Mouse (Mus musculus): ENCODE measurements around the gene Ccdc177. TPM values are rescaled to one million over a fixed set of nuclear protein-coding genes. Genes with fewer than 3 reads are reported as not detected.

The Ccdc177 gene
- total and polyA plus RNA-seq, 3 experiments = not detected

DNA sequence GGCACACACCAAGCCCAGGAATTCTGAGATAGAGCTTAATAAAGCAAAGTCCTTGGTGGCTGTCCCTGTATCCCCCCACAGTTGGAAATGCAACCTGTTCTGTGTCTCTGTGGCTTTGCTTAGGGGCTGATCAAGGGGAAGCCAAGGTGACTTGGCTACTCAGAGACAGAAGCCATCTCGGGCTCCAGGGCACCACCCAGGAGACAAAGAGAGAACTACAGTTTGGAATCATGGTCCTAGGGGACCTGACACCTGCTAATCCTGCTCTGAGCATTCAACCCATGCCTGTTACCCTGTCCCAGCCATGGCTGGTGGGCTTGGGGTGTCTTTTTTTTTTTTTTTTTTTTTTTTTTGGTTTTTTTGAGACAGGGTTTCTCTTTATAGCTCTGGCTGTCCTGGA, 32.3 kb downstream of the Ccdc177 start:
- dilution Hi-C loops (cut with MboI; ENCODE audit: extremely low pct_ligation_motif_present, extremely low pct_unique_long_range_greater_than_20kb, low sequenced_read_pairs) (no loop called here), in situ Hi-C loops (cut with MboI; ENCODE audit: low pct_ligation_motif_present, low pct_unique_long_range_greater_than_20kb, low sequenced_read_pairs) (no loop called here)
- no peak for TF ChIP-seq NRF1 (IDR thresholded peaks at IDR 0.05; ENCODE audit: low read depth, low read length)
- TF ChIP-seq CTCF (conservative IDR thresholded peaks at IDR 0.05 in 1 of 2, IDR thresholded peaks at IDR 0.05 in 1 of 2; ENCODE audit: low read depth in 2 of 2, low read length in 2 of 2) = peak in 1 of 2 experiments; percentile 9; a peak in 1 of 4 replicates
- Histone ChIP-seq H3K9ac (ENCODE audit: insufficient read depth, low read depth) (no peak overlapping the region), H3K79me2 (replicated peaks; ENCODE audit: control insufficient read depth, extremely low read depth, insufficient read depth, poor library complexity, severe bottlenecking) (no peaks in the 10 kb centered on the region), H3K9me3 (replicated peaks; ENCODE audit: low read length) (no peaks in the 10 kb centered on the region), H3K4me2 (ENCODE audit: insufficient read depth, low read depth, poor library complexity, severe bottlenecking) (no peak overlapping the region), H3K27ac (ENCODE audit: insufficient read depth, low read depth) (no peak overlapping the region), H3K36me3 (replicated peaks in 1 of 2; ENCODE audit: control insufficient read depth in 1 of 2, insufficient read depth in 1 of 2, low read length in 1 of 2) (no peaks in the 10 kb centered on the region), H3K27me3 (replicated peaks) (peaks cover 46% of the 10 kb centered on the region), H3K4me1 (ENCODE audit: control insufficient read depth in 1 of 2, insufficient read depth in 2 of 2) (no peaks in the 10 kb centered on the region), H3K4me3 (replicated peaks in 1 of 3; ENCODE audit: low read depth in 2 of 3, low read length in 2 of 3, poor library complexity in 1 of 3) (no peak overlapping the region)
- DNase-seq (ENCODE audit: extremely low read depth) = peak; percentile 10

DNA sequence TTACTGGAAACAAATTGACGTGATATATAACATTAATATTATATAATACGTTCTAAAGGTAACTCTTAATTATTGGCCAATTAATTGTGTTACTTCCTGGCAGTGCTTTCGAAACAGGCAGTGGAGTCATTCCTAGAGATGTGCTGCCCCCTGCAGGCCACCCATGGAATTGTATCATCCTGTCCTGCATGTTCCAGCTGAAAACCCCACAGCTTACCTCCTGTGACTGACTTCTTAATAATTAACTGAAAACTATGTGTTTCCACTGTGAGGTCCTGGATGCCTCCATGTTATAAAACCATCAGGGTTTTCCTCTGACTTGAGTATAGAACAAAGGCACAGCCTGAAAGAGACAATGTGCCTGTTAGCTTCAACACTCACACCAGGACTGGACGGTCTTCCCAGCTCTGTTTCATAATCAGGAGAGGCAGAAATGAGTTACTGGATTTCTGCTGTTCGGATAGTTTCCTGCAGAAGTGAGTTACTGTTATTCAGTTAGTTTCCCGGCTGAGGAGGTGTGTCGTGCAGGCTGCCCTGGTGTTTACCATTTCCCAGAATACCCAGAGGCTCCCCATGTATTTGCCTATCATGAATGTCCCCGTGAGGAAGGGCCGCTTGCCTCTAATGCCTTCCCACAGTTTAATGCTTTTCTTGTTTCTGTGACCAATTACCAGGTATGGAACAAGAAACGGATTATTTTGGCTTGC, 35.5 kb downstream of the Ccdc177 start:
- peaks cover 33% of the 10 kb centered on the region for H3K27me3 ChIP-seq (replicated peaks)
- H3K9me3 ChIP-seq (replicated peaks; ENCODE audit: low read length) = no peaks in the 10 kb centered on the region
- in situ Hi-C loops (cut with MboI; ENCODE audit: low pct_ligation_motif_present, low pct_unique_long_range_greater_than_20kb, low sequenced_read_pairs) (no loop called here), dilution Hi-C loops (cut with MboI; ENCODE audit: extremely low pct_ligation_motif_present, extremely low pct_unique_long_range_greater_than_20kb, low sequenced_read_pairs) (no loop called here)
- no peaks in the 10 kb centered on the region for H3K36me3 ChIP-seq (replicated peaks in 1 of 2; ENCODE audit: control insufficient read depth in 1 of 2, insufficient read depth in 1 of 2, low read length in 1 of 2)
- H3K4me2 ChIP-seq (ENCODE audit: insufficient read depth, low read depth, poor library complexity, severe bottlenecking) = no peak overlapping the region
- no peak overlapping the region for H3K9ac ChIP-seq (ENCODE audit: insufficient read depth, low read depth)
- H3K4me3 ChIP-seq (replicated peaks in 1 of 3; ENCODE audit: low read depth in 2 of 3, low read length in 2 of 3, poor library complexity in 1 of 3) = no peak overlapping the region
- no peaks in the 10 kb centered on the region for H3K4me1 ChIP-seq (ENCODE audit: control insufficient read depth in 1 of 2, insufficient read depth in 2 of 2)
- DNase-seq (ENCODE audit: extremely low read depth) = peak; percentile 71
- no peaks in the 10 kb centered on the region for H3K79me2 ChIP-seq (replicated peaks; ENCODE audit: control insufficient read depth, extremely low read depth, insufficient read depth, poor library complexity, severe bottlenecking)
- H3K27ac ChIP-seq (ENCODE audit: insufficient read depth, low read depth) = no peak overlapping the region
- peak; percentile 84 to 89 for TF ChIP-seq CTCF (conservative IDR thresholded peaks at IDR 0.05 in 1 of 2, IDR thresholded peaks at IDR 0.05 in 1 of 2; ENCODE audit: low read depth in 2 of 2, low read length in 2 of 2)
- 0 out of 2 replicates have a peak, but pooled peaks have one; percentile 22 for TF ChIP-seq NELFE (IDR thresholded peaks at IDR 0.05; ENCODE audit: low read depth, low read length)
- no peak for TF ChIP-seq TBP (conservative IDR thresholded peaks at IDR 0.05; ENCODE audit: low read depth, low read length)
- peak; percentile 67 for TF ChIP-seq IRF4 (IDR thresholded peaks at IDR 0.05; ENCODE audit: low read depth, low read length)
- peak; percentile 57 for TF ChIP-seq SMC3 (IDR thresholded peaks at IDR 0.05; ENCODE audit: low read depth, low read length)
- TF ChIP-seq MYC (IDR thresholded peaks at IDR 0.05; ENCODE audit: low read depth, low read length) = no peak
- no peak for TF ChIP-seq CHD2 (IDR thresholded peaks at IDR 0.05; ENCODE audit: low read length)
- peak; percentile 63 for TF ChIP-seq JUND (conservative IDR thresholded peaks at IDR 0.05; ENCODE audit: low read depth, low read length)
- peak; percentile 88 for TF ChIP-seq RAD21 (IDR thresholded peaks at IDR 0.05; ENCODE audit: low read depth, low read length)
- peak; percentile 53; the same call in 1 of the 2 replicates for TF ChIP-seq ELF1 (IDR thresholded peaks at IDR 0.05; ENCODE audit: low read depth, low read length)

DNA sequence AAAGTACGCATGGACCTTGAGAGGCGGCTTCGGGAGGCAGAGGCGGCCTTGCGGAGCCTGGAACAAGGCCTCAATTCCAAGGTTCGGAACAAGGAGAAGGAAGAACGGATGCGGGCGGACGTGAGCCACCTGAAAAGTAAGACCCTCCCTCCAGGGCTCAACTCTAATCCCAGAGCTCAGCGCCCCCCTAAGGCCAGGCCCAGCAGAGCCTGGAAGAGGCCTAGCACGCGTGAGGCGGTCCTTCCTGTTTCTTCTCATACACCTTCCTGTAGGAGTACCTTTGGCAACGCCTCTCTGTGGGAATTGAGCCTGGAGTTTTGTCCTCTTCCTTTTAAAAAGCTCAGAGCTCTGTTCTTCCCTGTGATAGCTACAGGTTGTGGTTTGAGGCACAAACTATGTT, 39.0 kb downstream of the Ccdc177 start:
- Histone ChIP-seq H3K4me2 (ENCODE audit: insufficient read depth, low read depth, poor library complexity, severe bottlenecking) (no peak overlapping the region), H3K27ac (ENCODE audit: insufficient read depth, low read depth) (no peak overlapping the region), H3K4me1 (ENCODE audit: control insufficient read depth in 1 of 2, insufficient read depth in 2 of 2) (peaks cover 0 to 2% of the 10 kb centered on the region in 2 experiments; a peak in 2 of 4 replicates), H3K36me3 (replicated peaks in 1 of 2; ENCODE audit: control insufficient read depth in 1 of 2, insufficient read depth in 1 of 2, low read length in 1 of 2) (no peaks in the 10 kb centered on the region), H3K4me3 (replicated peaks in 1 of 3; ENCODE audit: low read depth in 2 of 3, low read length in 2 of 3, poor library complexity in 1 of 3) (no peak overlapping the region), H3K27me3 (replicated peaks) (peaks cover 25% of the 10 kb centered on the region), H3K9me3 (replicated peaks; ENCODE audit: low read length) (no peaks in the 10 kb centered on the region), H3K9ac (ENCODE audit: insufficient read depth, low read depth) (no peak overlapping the region), H3K79me2 (replicated peaks; ENCODE audit: control insufficient read depth, extremely low read depth, insufficient read depth, poor library complexity, severe bottlenecking) (no peaks in the 10 kb centered on the region)
- no peak for DNase-seq (ENCODE audit: extremely low read depth)
- dilution Hi-C loops (cut with MboI; ENCODE audit: extremely low pct_ligation_motif_present, extremely low pct_unique_long_range_greater_than_20kb, low sequenced_read_pairs) (no loop called here), in situ Hi-C loops (cut with MboI; ENCODE audit: low pct_ligation_motif_present, low pct_unique_long_range_greater_than_20kb, low sequenced_read_pairs) (no loop called here)
- no peak for TF ChIP-seq EP300 (IDR thresholded peaks at IDR 0.05; ENCODE audit: low read length)
- TF ChIP-seq ZC3H11A (IDR thresholded peaks at IDR 0.05; ENCODE audit: low read depth, low read length) = no peak
- no peak for TF ChIP-seq CHD2 (IDR thresholded peaks at IDR 0.05; ENCODE audit: low read length)
- TF ChIP-seq KAT2A (IDR thresholded peaks at IDR 0.05; ENCODE audit: insufficient replicate concordance, low read length) = no peak
- no peak for TF ChIP-seq ETS1 (conservative IDR thresholded peaks at IDR 0.05; ENCODE audit: low read depth, low read length)
- no peak for TF ChIP-seq NELFE (IDR thresholded peaks at IDR 0.05; ENCODE audit: low read depth, low read length)
- no peak for TF ChIP-seq GABPA (IDR thresholded peaks at IDR 0.05; ENCODE audit: insufficient replicate concordance, low read depth, low read length)
- TF ChIP-seq MAX (IDR thresholded peaks at IDR 0.05; ENCODE audit: low read length) = no peak
- no peak for TF ChIP-seq POLR2AphosphoS2 (IDR thresholded peaks at IDR 0.05; ENCODE audit: low read depth, low read length)
- no peak for TF ChIP-seq RAD21 (IDR thresholded peaks at IDR 0.05; ENCODE audit: low read depth, low read length)
- TF ChIP-seq MEF2A (IDR thresholded peaks at IDR 0.05; ENCODE audit: borderline replicate concordance, low read depth, low read length) = no peak
- no peak for TF ChIP-seq MYC (IDR thresholded peaks at IDR 0.05; ENCODE audit: low read depth, low read length)
- no peak for TF ChIP-seq IRF4 (IDR thresholded peaks at IDR 0.05; ENCODE audit: low read depth, low read length)

All from CH12.LX (cell line).